Mouse (Mus musculus): ENCODE measurements around the gene Fkbpl.

The Fkbpl gene

GRCm38 (mm10) chr17:34648141-34648890, 3.8 kb downstream of the Fkbpl start:
- no peak for DNase-seq (ENCODE audit: low read depth)

- no peak for DNase-seq (ENCODE audit: low read depth)
Observed at GRCm38 (mm10) chr17:34649106-34649864, 4.7 kb downstream of the Fkbpl start.

GRCm38 (mm10) chr17:34650781-34651180, 6.2 kb downstream of the Fkbpl start:
- DNase-seq (ENCODE audit: low read depth): no peak

DNA sequence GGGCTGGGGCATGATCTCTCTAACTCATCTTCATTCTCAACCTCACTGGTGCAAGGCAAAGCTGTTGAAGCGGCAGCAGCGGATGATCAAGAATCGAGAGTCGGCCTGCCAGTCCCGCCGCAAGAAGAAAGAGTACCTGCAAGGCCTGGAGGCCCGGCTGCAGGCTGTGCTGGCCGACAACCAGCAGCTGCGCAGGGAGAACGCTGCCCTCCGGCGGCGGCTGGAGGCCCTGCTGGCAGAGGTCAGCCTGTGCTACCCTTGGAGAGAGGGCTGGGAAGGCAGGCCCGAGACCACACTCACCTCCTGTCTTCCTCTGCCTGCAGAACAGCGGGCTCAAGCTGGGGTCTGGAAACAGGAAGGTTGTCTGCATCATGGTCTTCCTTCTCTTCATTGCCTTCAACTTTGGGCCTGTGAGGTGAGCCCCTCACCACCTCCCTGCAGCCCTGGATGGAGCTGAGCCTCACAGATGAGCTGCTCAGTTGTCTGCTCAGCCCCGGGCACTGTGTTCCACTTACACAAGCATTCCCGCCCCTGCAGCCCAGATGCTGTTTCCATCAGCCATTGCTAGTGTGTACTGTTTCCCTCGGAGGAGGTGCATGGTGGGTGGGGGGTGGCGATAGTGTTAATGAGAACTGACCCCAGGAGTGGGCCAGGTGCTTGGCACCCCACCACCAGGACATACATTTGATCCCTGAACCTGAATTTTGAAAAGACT, 7.1 kb downstream of the Fkbpl start:
- DNase-seq (ENCODE audit: low read depth): no peak

DNA sequence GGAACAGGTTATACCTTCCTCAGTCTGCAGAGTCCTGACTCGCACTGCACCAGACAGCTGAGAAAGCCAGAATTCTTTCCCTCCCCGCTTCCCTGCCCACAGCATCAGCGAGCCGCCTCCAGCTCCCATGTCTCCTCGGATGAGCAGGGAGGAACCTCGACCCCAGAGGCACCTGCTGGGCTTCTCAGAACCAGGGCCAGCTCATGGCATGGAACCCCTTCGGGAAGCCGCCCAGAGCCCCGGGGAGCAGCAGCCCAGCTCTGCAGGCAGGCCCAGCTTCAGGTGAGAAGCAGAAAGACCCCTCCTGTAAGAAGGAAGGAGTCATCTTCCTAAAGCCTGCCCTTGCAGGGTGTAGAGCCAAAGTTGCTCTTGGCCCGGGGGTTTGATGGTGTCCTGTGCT, 8.0 kb downstream of the Fkbpl start:
- DNase-seq (ENCODE audit: low read depth): no peak

DNA sequence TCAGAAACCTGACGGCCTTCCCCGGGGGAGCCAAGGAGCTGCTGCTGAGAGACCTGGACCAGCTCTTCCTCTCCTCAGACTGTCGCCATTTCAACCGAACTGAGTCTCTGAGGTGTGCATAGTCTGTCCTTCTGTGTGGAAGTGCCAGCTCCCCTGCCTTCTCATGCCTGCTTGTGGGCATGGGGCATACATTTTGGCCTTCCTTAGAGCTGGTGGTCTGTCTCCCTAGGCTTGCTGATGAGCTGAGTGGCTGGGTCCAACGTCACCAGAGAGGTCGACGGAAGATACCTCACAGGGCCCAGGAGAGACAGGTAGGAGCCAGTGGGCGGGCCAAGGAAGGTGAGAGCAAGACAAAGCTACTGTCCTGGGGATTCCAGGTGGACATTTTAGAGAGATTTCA, 8.4 kb downstream of the Fkbpl start:
- no peak for DNase-seq (ENCODE audit: low read depth)

DNA sequence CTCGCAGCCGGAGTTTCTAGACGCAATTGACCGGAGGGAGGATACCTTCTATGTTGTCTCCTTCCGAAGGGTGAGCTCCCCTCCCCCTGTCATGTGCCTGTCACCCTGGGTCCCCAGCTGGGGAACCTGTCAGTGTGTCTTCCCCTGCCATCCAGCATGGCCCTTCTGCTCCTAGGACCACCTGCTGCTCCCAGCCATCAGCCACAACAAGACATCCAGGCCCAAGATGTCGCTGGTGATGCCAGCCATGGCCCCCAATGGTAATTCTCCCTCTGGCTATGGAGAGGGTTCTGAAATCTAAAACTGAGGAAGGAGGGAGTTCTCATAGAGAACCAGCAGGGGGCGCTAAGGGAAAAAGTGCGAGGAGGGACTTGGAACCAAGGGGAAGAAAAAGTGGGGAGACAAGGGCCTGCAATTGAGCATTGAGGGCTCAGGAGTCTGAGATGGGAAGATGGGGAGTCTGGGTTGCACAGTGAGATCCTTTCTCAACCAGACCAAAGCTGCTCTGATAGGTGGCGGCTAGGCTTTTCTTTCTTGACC, 9.3 kb downstream of the Fkbpl start:
- DNase-seq (ENCODE audit: low read depth): peak; percentile 54

DNA sequence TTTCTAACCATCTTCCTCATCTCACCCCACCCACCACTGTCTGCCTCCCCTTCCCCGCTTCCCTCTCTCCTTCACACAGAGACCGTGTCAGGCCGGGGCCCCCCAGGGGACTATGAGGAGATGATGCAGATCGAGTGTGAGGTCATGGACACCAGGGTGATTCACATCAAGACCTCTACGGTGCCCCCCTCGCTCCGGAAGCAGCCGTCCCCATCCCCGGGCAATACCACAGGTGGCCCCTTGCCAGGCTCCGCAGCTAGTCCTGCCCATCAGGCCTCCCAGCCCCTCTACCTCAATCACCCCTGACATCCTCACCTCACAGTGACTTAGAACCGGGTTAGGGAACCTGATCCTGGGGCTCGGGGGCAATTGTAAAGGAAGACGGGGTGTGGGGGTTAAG, 9.8 kb downstream of the Fkbpl start:
- DNase-seq (ENCODE audit: low read depth): no peak

- no peak for DNase-seq (ENCODE audit: low read depth)
Observed at GRCm38 (mm10) chr17:34655160-34655559, 10.6 kb downstream of the Fkbpl start.

DNA sequence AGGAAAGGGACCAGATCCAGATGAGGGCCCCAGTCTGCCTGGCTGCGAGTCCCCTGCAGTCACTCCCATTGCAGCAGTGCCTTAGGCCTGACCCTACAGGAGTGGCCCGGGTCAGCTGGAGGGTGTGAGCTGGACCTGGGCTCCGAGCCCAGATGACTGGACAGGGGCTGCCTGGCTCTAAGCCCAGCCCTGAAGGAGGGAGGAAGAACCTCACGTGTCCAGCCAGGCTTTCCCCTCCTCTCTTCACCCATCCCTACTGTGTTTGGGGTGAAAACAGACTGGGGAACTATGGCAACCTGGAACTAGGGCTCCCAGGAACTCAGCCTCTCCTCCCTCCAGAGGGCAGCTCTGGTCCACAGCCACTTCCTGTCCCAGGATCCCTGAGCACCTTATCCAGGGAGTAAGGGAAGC, 11.0 kb downstream of the Fkbpl start:
- DNase-seq (ENCODE audit: low read depth): no peak

DNA sequence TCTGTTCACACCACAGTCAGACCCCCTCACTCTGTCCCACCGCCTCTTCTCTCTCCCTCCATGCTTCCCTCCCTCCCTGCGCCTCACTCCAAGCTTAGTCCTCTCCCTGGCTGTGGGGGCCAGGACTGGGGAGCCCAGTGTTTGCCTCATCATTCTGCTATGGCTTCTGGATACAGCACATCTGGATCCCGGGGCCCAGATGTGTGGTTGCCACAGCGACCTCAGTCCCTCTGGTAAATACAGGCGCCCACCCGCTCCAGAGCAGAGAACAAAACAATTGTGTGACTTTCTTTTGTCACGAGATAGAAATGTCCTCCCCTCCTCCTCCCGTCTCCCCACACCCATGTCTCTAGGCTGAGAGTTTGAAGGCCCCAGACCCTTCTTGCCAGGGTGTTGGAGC, 12.1 kb downstream of the Fkbpl start:
- DNase-seq (ENCODE audit: low read depth): no peak

DNA sequence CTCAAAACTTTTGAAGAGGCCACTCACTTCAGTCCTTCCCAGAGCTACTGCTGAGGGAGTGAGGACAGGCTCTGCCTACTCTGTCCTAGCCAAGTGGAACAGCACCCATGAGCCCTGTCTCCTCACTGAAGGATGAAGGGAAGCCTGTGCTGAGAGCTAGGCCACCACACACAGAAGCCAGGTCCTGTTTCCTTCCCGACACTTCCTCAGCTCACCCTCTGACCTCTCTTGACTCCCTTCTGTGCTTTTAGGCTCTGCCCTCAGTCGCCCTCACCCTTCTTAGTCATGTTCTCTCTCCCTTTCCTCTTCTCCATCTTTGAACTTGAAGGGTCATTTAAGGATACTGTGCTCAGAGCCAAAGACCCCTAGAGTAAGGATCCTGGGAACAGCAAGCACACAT, 12.7 kb downstream of the Fkbpl start:
- DNase-seq (ENCODE audit: low read depth): no peak

- DNase-seq (ENCODE audit: low read depth): no peak
Observed at GRCm38 (mm10) chr17:34658145-34658544, 13.6 kb downstream of the Fkbpl start.

DNA sequence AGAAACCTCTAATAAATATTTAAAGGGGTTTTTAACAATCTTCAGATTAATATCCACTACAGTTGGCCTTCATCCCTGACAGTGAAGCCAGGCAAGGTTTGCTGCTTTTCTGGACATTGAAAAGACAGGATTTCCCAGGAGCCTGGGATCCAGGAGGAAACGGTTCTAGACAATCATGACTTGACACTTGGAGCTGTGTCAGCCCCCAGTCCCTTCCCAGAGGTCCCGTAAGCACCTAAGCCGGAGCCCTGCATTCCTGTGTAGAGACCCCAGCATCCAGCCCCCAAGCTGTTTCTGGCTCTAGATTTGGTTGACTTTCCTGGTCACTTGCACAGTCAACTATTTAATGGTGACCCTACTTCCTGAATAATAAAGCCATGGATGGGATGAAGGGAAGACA, 14.0 kb downstream of the Fkbpl start:
- no peak for DNase-seq (ENCODE audit: low read depth)

GRCm38 (mm10) chr17:34659181-34659896, 14.8 kb downstream of the Fkbpl start:
- DNase-seq (ENCODE audit: low read depth): no peak

- no peak for DNase-seq (ENCODE audit: low read depth)
Observed at GRCm38 (mm10) chr17:34659897-34660214, 15.3 kb downstream of the Fkbpl start.

DNA sequence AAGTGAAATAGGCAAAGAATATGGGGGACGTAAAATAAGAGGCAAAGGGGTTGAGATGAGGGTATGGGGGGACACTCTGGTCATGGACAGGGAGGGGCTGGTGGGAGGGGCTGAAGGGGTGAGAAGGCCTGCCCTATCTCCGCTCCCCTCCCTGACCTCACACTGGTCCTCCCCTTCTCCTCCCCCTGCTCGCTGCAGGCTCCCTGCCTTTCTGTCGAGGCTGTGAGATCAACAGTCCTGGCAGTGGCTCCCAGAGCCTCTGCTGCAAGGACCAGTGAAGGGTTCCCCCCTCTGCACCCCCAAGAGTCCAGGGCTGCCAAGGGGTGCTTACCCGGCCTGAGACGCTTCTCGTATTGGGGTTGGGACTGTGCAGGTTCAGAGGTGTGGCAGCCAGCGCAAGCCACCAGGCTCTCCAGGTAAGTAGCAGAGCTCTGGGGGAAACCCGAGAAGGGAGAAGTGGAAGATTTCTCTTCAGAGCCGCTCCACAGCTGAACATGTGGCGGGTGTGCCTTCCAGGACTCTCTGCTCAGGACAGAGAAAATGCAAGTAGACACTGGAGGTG, 15.8 kb downstream of the Fkbpl start:
- DNase-seq (ENCODE audit: low read depth): no peak

GRCm38 (mm10) chr17:34661121-34661591, 16.6 kb downstream of the Fkbpl start:
- no peak for DNase-seq (ENCODE audit: low read depth)

DNA sequence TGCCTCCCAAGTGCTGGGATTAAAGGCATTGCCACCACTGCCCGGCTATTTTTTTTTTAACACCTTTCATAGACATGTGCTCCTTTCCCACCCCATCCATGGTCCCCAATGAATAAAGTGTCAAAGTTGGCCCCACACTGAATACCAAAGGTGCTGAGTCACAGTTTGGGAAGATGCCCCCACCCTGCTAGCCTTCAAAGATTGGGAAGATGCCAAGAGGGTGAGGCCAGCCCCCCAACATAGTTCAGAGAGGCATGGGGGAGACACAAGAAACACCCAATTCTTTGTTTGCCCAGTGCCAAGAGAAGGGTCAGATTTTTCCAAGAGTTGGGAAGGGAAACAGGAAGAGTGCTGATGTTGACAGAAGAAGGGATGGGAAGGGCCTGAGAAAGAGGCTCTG, 17.9 kb downstream of the Fkbpl start:
- DNase-seq (ENCODE audit: low read depth): no peak

DNA sequence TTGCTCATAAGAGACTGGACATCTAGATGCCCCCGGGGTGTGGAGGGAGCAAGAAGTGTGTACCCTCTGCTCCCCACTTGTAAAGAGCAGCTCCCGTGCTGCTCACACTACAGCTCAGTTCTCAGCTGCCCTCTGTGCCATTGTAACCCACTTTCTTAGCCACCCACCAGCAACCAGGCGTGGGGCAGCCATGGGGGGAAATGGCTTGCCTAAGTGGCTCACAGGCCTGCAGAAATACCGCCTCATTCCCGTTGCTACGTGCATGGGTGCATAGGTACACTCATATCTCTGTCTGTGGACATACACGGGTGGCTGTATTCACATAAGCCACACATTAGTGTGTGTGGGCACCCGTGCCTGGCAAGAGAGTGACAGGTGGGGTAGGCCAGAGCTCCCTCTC, 18.4 kb downstream of the Fkbpl start:
- no peak for DNase-seq (ENCODE audit: low read depth)

GRCm38 (mm10) chr17:34663558-34663957, 19.0 kb downstream of the Fkbpl start:
- no peak for DNase-seq (ENCODE audit: low read depth)

GRCm38 (mm10) chr17:34664472-34664871, 19.9 kb downstream of the Fkbpl start:
- no peak for DNase-seq (ENCODE audit: low read depth)
